Mouse (Mus musculus): ENCODE data around the gene Dbndd2.
A peak's percentile ranks its signal among the peaks of the same experiment; 100 is the strongest.

Dbndd2 gene

GRCm38 (mm10) chr2:164500511-164500910 is 14.6 kb downstream of the Dbndd2 start:
- no peak for DNase-seq (ENCODE audit: low spot score)

- no peak for DNase-seq (ENCODE audit: low spot score)
Measured at GRCm38 (mm10) chr2:164504919-164505318, 19.0 kb downstream of the Dbndd2 start.

GRCm38 (mm10) chr2:164505619-164506347 is 19.9 kb downstream of the Dbndd2 start:
- no peak for DNase-seq (ENCODE audit: low spot score)

- DNase-seq (ENCODE audit: low spot score), result no peak
Measured at GRCm38 (mm10) chr2:164507811-164508210, 21.9 kb downstream of the Dbndd2 start.

- DNase-seq (ENCODE audit: low spot score), result no peak
Measured at GRCm38 (mm10) chr2:164510621-164511190, 24.8 kb downstream of the Dbndd2 start.

GRCm38 (mm10) chr2:164512121-164512909 is 26.4 kb downstream of the Dbndd2 start:
- DNase-seq (ENCODE audit: low spot score), result no peak

GRCm38 (mm10) chr2:164513389-164513788 is 27.5 kb downstream of the Dbndd2 start:
- DNase-seq (ENCODE audit: low spot score), result no peak

GRCm38 (mm10) chr2:164514916-164515315 is 29.0 kb downstream of the Dbndd2 start:
- DNase-seq (ENCODE audit: low spot score), result no peak

- peak; percentile 34 for DNase-seq (ENCODE audit: low spot score)
Measured at GRCm38 (mm10) chr2:164515897-164516296, 30.0 kb downstream of the Dbndd2 start.

- no peak for DNase-seq (ENCODE audit: low spot score)
Measured at GRCm38 (mm10) chr2:164516592-164516991, 30.7 kb downstream of the Dbndd2 start.

- peak; percentile 54 for DNase-seq (ENCODE audit: low spot score)
Measured at GRCm38 (mm10) chr2:164517485-164518221, 31.7 kb downstream of the Dbndd2 start.

- DNase-seq (ENCODE audit: low spot score), result no peak
Measured at GRCm38 (mm10) chr2:164518266-164519170, 32.6 kb downstream of the Dbndd2 start.

GRCm38 (mm10) chr2:164519171-164519526 is 33.2 kb downstream of the Dbndd2 start:
- no peak for DNase-seq (ENCODE audit: low spot score)

- no peak for DNase-seq (ENCODE audit: low spot score)
Measured at GRCm38 (mm10) chr2:164520782-164521181, 34.9 kb downstream of the Dbndd2 start.

GRCm38 (mm10) chr2:164521841-164522240 is 35.9 kb downstream of the Dbndd2 start:
- DNase-seq (ENCODE audit: low spot score), result no peak

- no peak for DNase-seq (ENCODE audit: low spot score)
Measured at GRCm38 (mm10) chr2:164522280-164522679, 36.4 kb downstream of the Dbndd2 start.

GRCm38 (mm10) chr2:164523301-164523773 is 37.4 kb downstream of the Dbndd2 start:
- no peak for DNase-seq (ENCODE audit: low spot score)

GRCm38 (mm10) chr2:164528557-164528956 is 42.7 kb downstream of the Dbndd2 start:
- DNase-seq (ENCODE audit: low spot score), result no peak

- peak; percentile 36 for DNase-seq (ENCODE audit: low spot score)
Measured at GRCm38 (mm10) chr2:164531169-164531568, 45.3 kb downstream of the Dbndd2 start.

- no peak for DNase-seq (ENCODE audit: low spot score)
Measured at GRCm38 (mm10) chr2:164534315-164534714, 48.4 kb downstream of the Dbndd2 start.

- DNase-seq (ENCODE audit: low spot score), result no peak
Measured at GRCm38 (mm10) chr2:164537003-164537402, 51.1 kb downstream of the Dbndd2 start.

All from left cerebral cortex, adult 11 months (tissue).